Mouse (Mus musculus): ENCODE measurements around the gene Syncrip.

The Syncrip gene

GRCm38 (mm10) chr9:88482230-88482828 is at the start of gene Syncrip:
Gene Syncrip, minus strand, starts transcription at chr9:88482574.
- peak; percentile 86 for DNase-seq (ENCODE audit: low spot score)

DNA sequence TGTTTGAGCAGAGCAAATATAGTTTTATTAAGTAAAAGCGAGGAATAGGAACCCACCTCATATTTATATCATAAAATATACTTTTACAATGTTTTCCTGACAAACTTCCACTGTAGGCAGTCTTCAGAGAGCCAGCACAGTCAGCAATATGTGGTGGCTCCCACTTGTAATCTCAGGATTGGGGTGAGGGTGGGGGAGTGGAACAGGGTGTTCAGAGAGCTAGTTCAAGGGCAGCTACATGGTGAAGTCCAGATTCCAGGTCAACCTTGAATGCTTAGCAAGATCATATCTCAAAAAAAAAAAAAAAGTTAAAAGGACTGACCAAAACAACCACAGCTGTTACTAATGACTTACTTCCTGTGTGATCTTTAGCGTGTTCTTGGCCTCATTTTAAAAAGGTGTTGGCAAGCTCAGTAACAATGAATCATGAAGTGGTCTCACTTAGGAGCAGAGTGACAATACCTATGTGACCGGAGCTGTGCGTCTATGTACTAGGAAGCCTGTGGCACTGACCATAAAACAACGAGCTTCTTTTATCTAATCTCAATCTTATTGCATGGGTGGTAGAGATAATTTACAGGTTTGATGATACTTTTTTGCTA is 47.7 kb upstream of the Syncrip start:
- DNase-seq (ENCODE audit: low spot score) = no peak

DNA sequence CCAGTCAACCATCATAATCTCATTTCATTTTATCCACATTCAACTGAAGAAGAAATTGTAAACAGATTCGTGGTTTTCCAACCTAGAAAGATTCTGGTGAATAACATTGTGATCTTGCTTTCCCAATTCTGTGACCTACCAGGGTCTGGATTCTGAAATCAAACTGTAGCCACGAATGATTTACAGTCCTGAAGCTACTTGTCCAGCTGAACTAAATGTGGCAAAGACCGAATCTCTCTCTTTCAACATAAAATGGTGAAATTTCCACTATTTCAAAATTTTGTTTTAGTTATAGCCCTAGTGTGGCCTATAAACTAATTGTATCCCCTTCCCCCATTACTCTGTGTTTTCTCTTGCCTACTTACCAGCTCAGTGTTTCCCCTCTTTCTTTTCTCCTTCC is 47.2 kb upstream of the Syncrip start:
- DNase-seq (ENCODE audit: low spot score) = no peak

- no peak for DNase-seq (ENCODE audit: low spot score)
These were observed 46.4 kb upstream of the Syncrip start for GRCm38 (mm10) chr9:88528736-88529135.

DNA sequence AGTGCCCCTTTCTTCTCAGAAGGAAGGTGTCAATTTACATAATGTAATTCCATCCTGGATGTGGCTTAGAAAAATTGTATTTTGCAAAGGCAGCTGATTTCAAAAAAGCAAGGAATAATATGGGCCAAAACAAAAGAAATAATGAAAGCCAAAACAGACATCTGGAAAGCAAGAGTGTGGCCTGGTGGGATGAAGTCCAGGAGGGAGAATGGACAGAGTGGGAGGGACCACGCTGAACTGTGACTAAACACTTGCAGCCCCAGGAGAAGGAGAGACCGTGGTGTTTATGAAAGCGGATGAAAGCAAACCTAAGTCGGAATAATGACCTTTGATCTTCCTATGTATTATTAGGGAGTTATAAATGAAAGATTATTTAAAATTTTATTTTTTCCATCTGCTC is 45.6 kb upstream of the Syncrip start:
- no peak for DNase-seq (ENCODE audit: low spot score)

DNA sequence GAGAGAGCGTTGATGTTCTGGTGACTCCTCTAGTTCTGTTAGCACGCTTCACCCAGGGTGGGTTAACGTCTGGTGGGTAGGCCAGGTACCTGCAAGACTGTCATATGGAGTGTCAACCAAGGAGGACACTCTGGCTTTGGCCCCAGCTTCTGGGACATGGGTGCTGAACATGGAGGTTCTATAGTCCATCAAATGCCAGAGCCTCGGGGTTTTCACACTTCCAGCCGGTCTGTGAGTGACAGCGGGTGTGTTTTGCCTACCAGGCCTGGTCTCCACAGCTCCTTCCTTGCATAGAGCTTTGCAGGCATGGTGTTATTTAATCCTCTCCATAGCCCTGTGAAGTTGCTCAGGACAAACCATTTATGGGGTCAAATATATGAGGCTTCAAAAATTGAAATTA is 43.0 kb upstream of the Syncrip start:
- no peak for DNase-seq (ENCODE audit: low spot score)

DNA sequence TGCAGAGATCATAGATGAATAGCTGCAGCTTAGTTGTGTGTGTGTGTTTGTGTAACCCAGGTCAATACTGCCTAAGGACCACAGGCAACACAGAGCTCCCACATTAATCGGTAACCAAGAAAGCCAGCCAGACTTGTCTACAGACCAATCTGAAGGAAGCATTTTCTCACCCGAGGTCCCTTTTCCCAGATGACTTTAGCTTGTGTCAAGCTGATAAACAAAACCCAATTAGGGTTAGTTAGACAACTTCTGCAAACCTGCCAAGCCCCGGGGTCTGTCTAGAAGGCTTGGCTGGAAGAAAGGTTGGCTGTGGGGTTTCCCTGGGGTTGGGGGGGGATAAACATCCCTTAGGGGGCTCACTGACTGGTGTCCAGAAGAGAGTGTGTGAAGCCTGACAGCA is 42.4 kb upstream of the Syncrip start:
- no peak for DNase-seq (ENCODE audit: low spot score)

DNA sequence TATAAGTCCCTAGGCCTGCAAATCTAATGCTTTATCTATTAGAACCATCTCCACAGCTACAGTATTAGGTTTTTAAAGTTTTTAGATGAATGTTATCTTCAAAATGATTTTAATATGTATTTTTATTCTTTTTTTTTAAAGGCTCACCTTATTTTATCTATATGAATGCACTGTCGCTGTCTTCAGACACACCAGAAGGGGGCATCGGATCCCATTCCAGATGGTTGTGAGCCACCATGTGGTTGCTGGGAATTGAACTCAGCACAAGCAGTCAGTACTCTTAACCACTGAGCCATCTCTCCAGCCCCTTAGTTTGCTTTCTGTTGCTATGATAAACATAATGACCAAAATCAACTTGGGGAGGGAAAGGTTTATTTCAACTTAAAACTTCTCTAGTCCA is 42.0 kb upstream of the Syncrip start:
- DNase-seq (ENCODE audit: low spot score) = no peak

- no peak for DNase-seq (ENCODE audit: low spot score)
These were observed 40.9 kb upstream of the Syncrip start for GRCm38 (mm10) chr9:88523335-88523668.

DNA sequence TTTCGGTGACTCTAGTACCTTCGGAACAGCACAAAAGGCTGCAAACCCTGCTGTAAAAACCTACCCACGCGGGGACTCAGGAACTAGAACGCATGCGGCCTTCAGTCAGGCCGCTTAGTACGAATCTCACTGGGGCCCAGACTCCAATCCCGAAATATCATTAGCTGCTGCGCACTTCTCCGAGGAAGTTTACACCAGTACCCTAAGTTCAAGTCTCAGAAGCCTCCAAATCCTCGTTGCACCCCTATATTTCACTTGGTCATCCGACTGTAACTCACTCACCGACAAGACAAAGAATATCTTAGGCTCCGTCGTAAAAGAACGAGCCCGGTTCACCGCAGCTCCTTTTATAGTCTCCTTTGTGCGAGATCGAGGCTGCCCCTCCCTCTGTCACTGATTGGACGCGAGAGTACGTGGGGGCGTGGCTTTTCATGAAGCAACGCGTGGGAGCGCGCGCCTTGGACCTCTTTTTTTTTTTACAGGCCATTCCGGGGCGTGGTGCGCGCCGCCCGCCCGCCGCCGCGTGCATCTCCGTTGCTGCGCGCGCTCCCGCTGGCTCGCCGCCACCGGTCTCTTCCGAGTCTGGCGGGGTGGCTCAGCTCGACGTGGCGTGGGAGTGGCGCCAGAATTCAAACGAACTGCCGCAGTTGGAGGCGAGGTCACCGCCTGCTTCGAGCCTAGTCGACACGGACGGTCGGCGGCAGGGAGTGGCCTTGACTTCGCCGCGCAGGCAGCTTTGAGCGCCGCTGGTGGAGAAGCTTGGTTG is 40.4 kb upstream of the Syncrip start:
- DNase-seq (ENCODE audit: low spot score) = peak; percentile 97

DNA sequence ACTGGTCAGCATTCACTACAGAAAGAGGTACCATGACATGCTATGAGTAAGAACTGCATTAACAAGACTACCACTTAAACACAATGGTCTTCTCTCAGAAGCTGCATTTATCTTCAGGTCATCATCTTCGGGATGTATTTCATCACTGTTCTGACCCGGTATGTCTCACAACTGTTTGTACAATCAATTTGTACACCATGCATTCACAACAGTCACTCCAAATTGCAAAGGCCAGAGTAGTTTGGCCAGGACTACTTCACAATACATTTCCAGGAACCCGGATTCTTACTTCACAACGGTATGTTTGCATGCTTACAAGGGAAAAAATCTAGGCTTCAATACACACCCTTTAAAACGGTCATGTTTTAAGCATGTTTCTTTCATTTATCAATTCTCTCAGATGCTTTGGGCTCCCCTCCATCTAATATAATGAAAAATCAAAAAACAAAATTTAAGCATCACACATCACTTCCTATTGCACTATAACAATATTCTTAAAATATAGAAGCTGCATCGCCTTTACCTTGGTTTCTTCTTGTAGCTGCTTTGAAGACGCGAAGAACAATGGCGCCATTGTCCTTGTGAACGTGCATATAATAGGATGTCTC is 39.7 kb upstream of the Syncrip start:
- no peak for DNase-seq (ENCODE audit: low spot score)

GRCm38 (mm10) chr9:88520849-88521483 is 38.6 kb upstream of the Syncrip start:
- no peak for DNase-seq (ENCODE audit: low spot score)

- DNase-seq (ENCODE audit: low spot score) = no peak
These were observed 37.9 kb upstream of the Syncrip start for GRCm38 (mm10) chr9:88520122-88520848.

- DNase-seq (ENCODE audit: low spot score) = no peak
These were observed 37.2 kb upstream of the Syncrip start for GRCm38 (mm10) chr9:88519390-88520121.

DNA sequence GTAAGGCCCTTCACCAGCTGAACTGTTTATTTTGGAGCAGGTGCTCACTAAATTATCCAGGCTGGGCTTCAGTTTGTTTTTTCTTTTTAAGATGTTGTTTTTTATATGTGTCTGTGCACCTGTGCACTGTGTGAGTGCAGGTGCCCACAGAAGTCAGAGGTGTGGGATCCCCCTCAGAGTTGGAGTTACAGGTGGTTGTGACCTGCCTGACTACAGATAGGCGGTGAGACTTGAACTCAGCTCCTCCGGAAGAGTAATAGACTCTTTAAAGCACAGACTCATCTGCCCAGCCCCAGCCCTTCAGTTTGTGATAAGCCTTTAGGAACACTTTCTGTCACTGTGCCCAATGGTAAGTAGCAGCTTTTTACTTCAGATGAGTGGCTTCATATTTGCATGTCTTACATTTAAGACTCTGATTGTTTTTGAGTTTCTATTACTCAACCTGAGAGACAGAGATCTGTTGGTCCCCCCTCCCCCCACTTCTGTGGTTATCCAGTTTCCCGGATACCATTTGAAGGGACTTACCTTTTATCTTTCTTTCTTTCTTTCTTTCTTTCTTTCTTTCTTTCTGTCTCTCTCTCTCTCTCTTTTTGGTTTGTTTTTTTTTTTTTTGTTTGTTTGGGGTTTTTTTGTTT is 34.1 kb upstream of the Syncrip start:
- no peak for DNase-seq (ENCODE audit: low spot score)

GRCm38 (mm10) chr9:88515546-88515945 is 33.2 kb upstream of the Syncrip start:
- no peak for DNase-seq (ENCODE audit: low spot score)

GRCm38 (mm10) chr9:88501846-88502245 is 19.5 kb upstream of the Syncrip start:
- no peak for DNase-seq (ENCODE audit: low spot score)

- no peak for DNase-seq (ENCODE audit: low spot score)
These were observed 17.7 kb upstream of the Syncrip start for GRCm38 (mm10) chr9:88500112-88500511.

- no peak for DNase-seq (ENCODE audit: low spot score)
These were observed 10.1 kb upstream of the Syncrip start for GRCm38 (mm10) chr9:88492522-88492921.

GRCm38 (mm10) chr9:88484531-88484930 is 2.2 kb upstream of the Syncrip start:
- DNase-seq (ENCODE audit: low spot score) = no peak
